Mouse (Mus musculus) intestine, embryonic 14.5 days (tissue): ENCODE data around the gene Drd4. TPM values are rescaled to one million over a fixed set of nuclear protein-coding genes. Genes with fewer than 3 reads are reported as not detected.

ENCODE experiments used
- ATAC-seq: fragments of 200-750 bp; cut with Nextera tagmentation; replicated peaks from 2 replicates; pipeline ENCODE4 v1.8.0; 2017; ENCODE audit warnings: low read depth, moderate number of reproducible peaks, moderate TSS enrichment, moderate library complexity; ENCODE audit not compliant: low FRiP score, low TSS enrichment
- DNase-seq: peaks from one replicate; pipeline ENCODE4 v3.0.0-alpha.2; 2018; ENCODE audit warnings: low spot score
- H3K27ac ChIP-seq: fragments of 300-500 bp; sonication (generic); 2 replicates; pipeline ENCODE4 v1.5.1; 2014; ENCODE audit warnings: low read depth, mild to moderate bottlenecking, control low read depth
- H3K27me3 ChIP-seq: fragments of 300-500 bp; sonication (generic); replicated peaks from 2 replicates; pipeline ENCODE4 v1.6.1; 2014; ENCODE audit warnings: low read length, control low read depth; ENCODE audit not compliant: control insufficient read depth, insufficient read depth
- H3K36me3 ChIP-seq: fragments of 300-500 bp; sonication (generic); 2 replicates; pipeline ENCODE4 v1.6.1; 2014; ENCODE audit warnings: low read length, control low read depth; ENCODE audit not compliant: control insufficient read depth, insufficient read depth
- H3K4me1 ChIP-seq: fragments of 300-500 bp; sonication (generic); replicated peaks from 2 replicates; pipeline ENCODE4 v1.6.1; 2014; ENCODE audit warnings: low read length, control low read depth, mixed read lengths; ENCODE audit not compliant: control insufficient read depth, insufficient read depth
- H3K4me2 ChIP-seq: fragments of 300-500 bp; sonication (generic); 2 replicates; pipeline ENCODE4 v1.6.1; 2014; ENCODE audit warnings: low read length
- H3K4me3 ChIP-seq: fragments of 300-500 bp; sonication (generic); 2 replicates; pipeline ENCODE4 v1.5.1; 2014; ENCODE audit warnings: low read depth, low read length, control low read depth, mixed read lengths
- H3K9ac ChIP-seq: fragments of 300-500 bp; sonication (generic); 2 replicates; pipeline ENCODE4 v1.6.1; 2014; ENCODE audit warnings: mild to moderate bottlenecking, low read length
- H3K9me3 ChIP-seq: fragments of 300-500 bp; sonication (generic); 2 replicates; pipeline ENCODE4 v1.6.1; 2016; ENCODE audit warnings: low read length, control low read depth; ENCODE audit not compliant: control insufficient read depth
- WGBS: fragments of 180-500 bp; shearing (Covaris S2); extraction: QIAGEN DNeasy Blood & Tissue Kit; methylation state at CpG from one replicate; pipeline ENCODE4 v1.1.7; 2014; 5-methylcytosine and 5-hydroxymethylcytosine counted together
- polyA plus RNA-seq: library from polyadenylated mRNA; unstranded; fragments of >200 nt; fragmentation: Nextera tagmentation; extraction: Ambion mirVana; gene quantifications from 2 replicates; pipeline ENCODE4 v1.2.1, GENCODE M21; 2014

Drd4 gene
- polyA plus RNA-seq, 1 experiment from 2014 or later, result 0.93 TPM

GRCm38 (mm10) chr7:141336296-141336695 is 44.5 kb downstream of the Drd4 start:
- no peak for ATAC-seq
- H3K9me3 ChIP-seq, result no peaks in the 10 kb centered on the region

DNA sequence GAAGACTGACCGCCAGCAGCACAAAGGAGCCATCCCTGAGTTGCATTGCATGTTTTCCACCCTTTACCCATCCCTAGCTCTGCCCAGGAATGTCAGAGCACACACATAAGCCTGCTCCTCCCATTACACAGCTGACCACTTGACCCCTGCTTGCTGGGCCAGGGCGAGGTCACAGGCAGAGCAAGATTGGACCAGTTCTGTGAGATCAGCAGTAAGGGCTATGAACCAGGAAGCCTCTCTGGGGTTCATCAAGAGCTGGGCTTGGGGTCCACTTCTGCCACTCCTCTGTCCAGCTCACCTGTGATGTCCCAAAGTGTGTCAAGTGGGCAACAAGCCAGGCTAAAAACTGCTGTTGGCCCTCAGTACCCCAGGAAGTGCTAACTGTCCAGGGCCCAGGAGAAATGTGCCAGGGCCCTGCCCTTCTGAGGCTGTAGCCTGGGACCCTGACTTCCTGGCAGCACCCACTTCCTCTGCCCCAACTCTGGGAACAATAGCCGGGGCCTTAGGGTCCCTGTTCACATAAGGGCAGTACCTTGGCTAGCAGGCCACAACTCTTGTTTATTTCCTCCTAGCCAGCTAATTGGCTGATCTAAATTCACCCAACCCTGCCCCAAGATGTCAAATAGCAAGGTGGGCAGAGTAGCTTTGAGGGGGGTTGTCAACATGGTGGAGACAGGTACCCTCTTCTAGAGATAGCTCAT is 46.1 kb downstream of the Drd4 start:
- H3K36me3 ChIP-seq, result peaks cover 20% of the 10 kb centered on the region
- WGBS, result 57% methylated on average over 3 of the region's 3 CpGs
- peak overlapping the region; percentile 43; the same call in 1 of the 2 replicates for H3K4me2 ChIP-seq
- no peak overlapping the region for H3K4me3 ChIP-seq
- DNase-seq (no peak), ATAC-seq (no peak)
- no peaks in the 10 kb centered on the region for H3K9me3 ChIP-seq
- no peaks in the 10 kb centered on the region; the same call in 1 of the 2 replicates for H3K4me1 ChIP-seq
- no peak overlapping the region for H3K9ac ChIP-seq
- H3K27ac ChIP-seq, result no peak overlapping the region
- H3K27me3 ChIP-seq, result no peaks in the 10 kb centered on the region

More at GRCm38 (mm10) chr7:141336296-141336695, 44.5 kb downstream of the Drd4 start:
- Histone ChIP-seq H3K27ac (no peak overlapping the region), H3K4me3 (no peak overlapping the region), H3K4me1 (no peaks in the 10 kb centered on the region; the same call in 1 of the 2 replicates), H3K4me2 (no peak overlapping the region), H3K9ac (no peak overlapping the region), H3K27me3 (no peaks in the 10 kb centered on the region), H3K36me3 (peaks cover 22% of the 10 kb centered on the region)
- DNase-seq, result no peak
- 78% methylated on average over 3 of the region's 3 CpGs for WGBS

- Histone ChIP-seq H3K4me3 (peak within 1 kb of the TSS; percentile 30), H3K4me1 (no peaks in the 10 kb centered on the region; the same call in 1 of the 2 replicates), H3K27me3 (no peaks in the 10 kb centered on the region), H3K27ac (peak within 1 kb of the TSS; percentile 44), H3K9ac (peak within 1 kb of the TSS; percentile 33), H3K9me3 (no peaks in the 10 kb centered on the region), H3K36me3 (peaks cover 12% of the 10 kb centered on the region; the same call in 1 of the 2 replicates), H3K4me2 (peak within 1 kb of the TSS; percentile 43)
- DNase-seq (peak; percentile 78), ATAC-seq (peak; percentile 84)
- WGBS, result 7% methylated on average over 23 of the region's 23 CpGs
Measured at GRCm38 (mm10) chr7:141338576-141339131, 46.8 kb downstream of the Drd4 start, which contains the start of gene Eps8l2. Gene Eps8l2, plus strand, starts transcription at chr7:141338880.

DNA sequence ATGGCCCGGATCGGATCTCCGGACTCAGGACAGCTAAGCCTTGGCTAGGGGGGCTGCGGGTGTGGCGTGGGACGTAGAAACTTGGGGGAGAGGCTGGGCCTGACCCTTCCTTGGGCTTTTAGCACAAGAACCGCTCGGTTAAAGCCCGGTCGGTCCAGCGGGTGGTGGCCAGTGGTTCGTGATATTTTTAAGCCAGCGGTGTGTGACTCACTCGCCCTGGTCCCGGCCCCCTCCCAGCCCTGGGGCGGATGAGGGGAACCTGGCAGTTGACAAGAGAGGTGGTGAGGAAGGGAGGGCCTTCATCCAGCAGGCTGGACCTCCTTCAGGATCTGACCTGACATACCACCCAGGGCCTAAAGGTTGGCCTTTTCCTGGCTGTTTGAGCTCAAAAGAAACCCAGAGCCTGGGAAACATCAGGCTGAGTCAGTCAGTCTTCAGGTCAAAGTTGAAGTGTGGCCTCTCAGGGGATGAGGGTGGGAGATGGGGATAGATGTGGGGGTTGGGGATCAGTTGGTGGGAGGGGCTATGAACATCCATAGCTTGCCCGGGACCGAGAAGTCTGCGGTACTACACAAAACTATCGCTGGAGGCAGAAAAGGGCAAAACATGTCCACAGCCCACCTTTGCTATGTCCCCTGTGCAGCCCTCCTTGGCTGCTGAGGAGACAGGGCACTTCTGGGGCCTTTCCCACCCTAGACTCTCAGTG is 47.6 kb downstream of the Drd4 start:
- DNase-seq (no peak), ATAC-seq (0 out of 2 replicates have a peak, but pooled peaks have one; percentile 4)
- Histone ChIP-seq H3K36me3 (peaks cover 7% of the 10 kb centered on the region; the same call in 1 of the 2 replicates), H3K4me3 (peak overlapping the region; percentile 30), H3K9me3 (no peaks in the 10 kb centered on the region), H3K27ac (peak overlapping the region; percentile 44), H3K27me3 (no peaks in the 10 kb centered on the region), H3K4me2 (peak overlapping the region; percentile 43), H3K4me1 (no peaks in the 10 kb centered on the region; the same call in none of the 2 replicates), H3K9ac (peak overlapping the region; percentile 33)
- 34% methylated on average over 20 of the region's 20 CpGs for WGBS

DNA sequence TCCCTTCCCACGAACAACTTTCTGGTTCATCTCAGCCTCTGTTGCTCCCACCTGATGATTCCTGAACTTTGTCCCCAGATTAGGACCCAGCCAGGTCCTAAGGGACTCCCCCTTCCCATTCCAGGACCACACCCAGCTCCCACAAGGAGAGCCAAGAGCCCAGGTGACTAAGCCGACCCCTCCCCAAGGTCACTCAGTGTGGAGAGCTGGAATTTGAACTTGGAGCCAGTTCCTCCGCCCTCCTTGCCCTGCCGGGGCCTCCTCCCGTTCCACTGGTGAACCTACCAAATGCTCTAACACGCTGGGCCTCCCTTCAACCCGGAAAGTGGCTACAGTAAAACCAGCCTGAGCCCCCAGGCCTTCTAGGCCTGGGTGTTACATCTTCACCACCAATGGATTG is 48.2 kb downstream of the Drd4 start:
- H3K36me3 ChIP-seq, result 0 out of 2 replicates have a peak, but pooled peaks cover under 1% of the 10 kb centered on the region
- WGBS, result 74% methylated on average over 7 of the region's 7 CpGs
- peak overlapping the region; percentile 44; the same call in 1 of the 2 replicates for H3K27ac ChIP-seq
- H3K9ac ChIP-seq, result peak overlapping the region; percentile 1; the same call in 1 of the 2 replicates
- no peaks in the 10 kb centered on the region for H3K9me3 ChIP-seq
- ATAC-seq, result no peak; the same call in 1 of the 2 replicates
- no peaks in the 10 kb centered on the region for H3K27me3 ChIP-seq
- no peak overlapping the region; the same call in 1 of the 2 replicates for H3K4me3 ChIP-seq
- H3K4me2 ChIP-seq, result peak overlapping the region; percentile 43
- DNase-seq, result no peak
- no peaks in the 10 kb centered on the region; the same call in none of the 2 replicates for H3K4me1 ChIP-seq

DNA sequence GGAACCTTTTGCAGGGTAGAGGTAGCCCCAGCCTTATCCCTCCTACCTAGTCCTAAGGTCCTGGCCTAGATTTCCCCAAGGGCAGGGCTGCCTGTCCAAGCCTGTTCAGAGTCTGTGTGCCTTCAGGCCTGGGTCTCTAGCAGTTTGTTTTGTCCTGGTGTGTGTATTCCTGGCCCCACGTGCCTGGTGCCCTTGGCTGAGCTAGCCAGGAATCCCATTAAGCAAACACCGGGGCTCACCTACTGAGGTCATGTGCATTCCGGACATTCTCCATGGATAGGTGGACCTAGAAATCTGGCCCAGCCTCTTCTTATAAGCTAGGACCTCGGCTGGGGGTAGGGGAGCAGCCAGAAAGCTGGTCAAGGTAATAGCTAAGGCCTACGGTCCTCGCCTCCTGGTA is 48.7 kb downstream of the Drd4 start:
- DNase-seq (no peak), ATAC-seq (no peak)
- Histone ChIP-seq H3K4me2 (peak overlapping the region; percentile 43), H3K4me1 (no peaks in the 10 kb centered on the region; the same call in none of the 2 replicates), H3K4me3 (no peak overlapping the region), H3K9me3 (no peaks in the 10 kb centered on the region), H3K27ac (peak overlapping the region; percentile 44), H3K27me3 (no peaks in the 10 kb centered on the region), H3K36me3 (no peaks in the 10 kb centered on the region), H3K9ac (no peak overlapping the region)
- WGBS, result 61% methylated on average over 6 of the region's 6 CpGs

- H3K27ac ChIP-seq, result no peak overlapping the region
- H3K36me3 ChIP-seq, result no peaks in the 10 kb centered on the region
- DNase-seq (no peak), ATAC-seq (no peak)
- H3K9ac ChIP-seq, result no peak overlapping the region
- no peaks in the 10 kb centered on the region for H3K9me3 ChIP-seq
- no peaks in the 10 kb centered on the region for H3K27me3 ChIP-seq
- no peaks in the 10 kb centered on the region; the same call in none of the 2 replicates for H3K4me1 ChIP-seq
- no peak overlapping the region for H3K4me2 ChIP-seq
- WGBS, result 82% methylated on average over 10 of the region's 10 CpGs
- no peak overlapping the region for H3K4me3 ChIP-seq
Measured at GRCm38 (mm10) chr7:141341689-141342226, 50.0 kb downstream of the Drd4 start.

DNA sequence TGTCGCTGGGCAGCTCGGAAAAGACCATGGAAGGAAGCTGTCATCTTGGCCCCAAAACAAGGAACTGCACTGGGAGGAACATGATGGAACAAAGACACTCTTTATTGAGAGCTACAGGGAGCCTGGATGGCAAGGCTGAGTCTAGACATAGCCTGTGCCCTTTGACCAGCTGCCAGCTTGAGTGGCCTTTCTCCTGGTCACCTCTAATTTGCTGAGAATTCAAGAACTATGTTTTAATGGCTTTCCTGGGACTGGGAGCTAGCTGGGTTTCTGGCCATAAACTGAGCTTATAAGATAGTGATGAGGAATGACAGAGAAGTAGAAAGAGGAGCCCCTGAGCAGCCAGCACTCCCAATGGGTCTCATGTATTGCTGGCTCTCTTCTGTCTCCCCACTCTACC is 51.4 kb downstream of the Drd4 start:
- DNase-seq (no peak), ATAC-seq (no peak)
- H3K4me1 ChIP-seq, result no peaks in the 10 kb centered on the region; the same call in none of the 2 replicates
- H3K4me3 ChIP-seq, result no peak overlapping the region
- H3K9me3 ChIP-seq, result no peaks in the 10 kb centered on the region
- WGBS, result 73% methylated on average over 2 of the region's 2 CpGs
- no peak overlapping the region for H3K27ac ChIP-seq
- H3K27me3 ChIP-seq, result no peaks in the 10 kb centered on the region
- no peak overlapping the region for H3K9ac ChIP-seq
- H3K36me3 ChIP-seq, result no peaks in the 10 kb centered on the region
- no peak overlapping the region for H3K4me2 ChIP-seq
